Mouse (Mus musculus) lung, adult 2 months (tissue): ENCODE results near the gene Fam198b.

ENCODE experiments used
- CTCF ChIP-seq: fragments of 200-500 bp; IDR thresholded peaks from 2 replicates; pipeline ENCODE4 v1.5.1; 2011; ENCODE audit warnings: mild to moderate bottlenecking, low read length, control low read depth; ENCODE audit not compliant: insufficient read depth
- POLR2A ChIP-seq: fragments of 200-500 bp; IDR thresholded peaks from 2 replicates; pipeline ENCODE4 v1.6.1; 2011; ENCODE audit warnings: low read depth, mild to moderate bottlenecking, control low read depth, low read length, borderline replicate concordance; ENCODE audit errors: extremely low read depth

DNA sequence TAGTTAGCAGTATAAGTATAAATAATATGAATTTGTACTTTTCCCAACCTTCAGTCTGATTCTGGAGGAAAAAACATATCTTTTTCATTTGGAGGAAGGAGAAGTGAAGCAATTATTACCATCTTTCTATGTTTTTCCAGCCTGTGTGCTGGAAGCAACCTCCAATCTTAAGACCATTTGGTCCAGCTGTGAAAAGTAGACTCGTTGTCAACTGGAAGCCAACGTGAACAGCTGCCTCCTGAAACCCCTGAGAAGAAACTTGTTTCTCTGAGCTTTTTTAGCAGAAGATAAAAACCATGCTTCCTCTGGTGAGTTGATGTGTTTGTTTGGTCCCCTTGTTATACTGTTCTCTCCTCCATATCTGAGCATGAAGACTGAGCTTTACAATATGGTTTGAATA lies 84.1 kb downstream of the Fam198b start:
- TF ChIP-seq CTCF (no peak), POLR2A (no peak)
